Mouse (Mus musculus): Measurements from ENCODE around the gene Fpr3.

- no peak for TF ChIP-seq CTCF (IDR thresholded peaks at IDR 0.05; ENCODE audit: borderline replicate concordance, insufficient read depth, low read depth, low read length)
- no peak for TF ChIP-seq POLR2A (IDR thresholded peaks at IDR 0.05; ENCODE audit: borderline replicate concordance, insufficient read depth, low read length)
Observed at GRCm38 (mm10) chr17:17917376-17917775, 29.7 kb downstream of the Fpr3 start.

Data from cerebellum, adult 2 months (tissue).